Mouse (Mus musculus): ENCODE data around the gene Fam25c.
"Not testable (repeated sequence)": the region's sequence is repeated elsewhere in the genome, so short reads cannot be mapped to it uniquely, and the experiment has no call there.

The Fam25c gene

GRCm38 (mm10) chr14:34327618-34328017 lies 27.6 kb downstream of the Fam25c start:
- DNase-seq (ENCODE audit: low read depth, low spot score) = no peak

- no peak for DNase-seq (ENCODE audit: low read depth, low spot score)
Measured at GRCm38 (mm10) chr14:34326606-34327005, 28.6 kb downstream of the Fam25c start.

- no peak for DNase-seq (ENCODE audit: low read depth, low spot score)
Measured at GRCm38 (mm10) chr14:34323576-34324085, 31.6 kb downstream of the Fam25c start.

GRCm38 (mm10) chr14:34318113-34318512 lies 37.1 kb downstream of the Fam25c start:
- DNase-seq (ENCODE audit: low read depth, low spot score) = no peak

- no peak for DNase-seq (ENCODE audit: low read depth, low spot score)
Measured at GRCm38 (mm10) chr14:34317431-34317830, 37.8 kb downstream of the Fam25c start.

DNA sequence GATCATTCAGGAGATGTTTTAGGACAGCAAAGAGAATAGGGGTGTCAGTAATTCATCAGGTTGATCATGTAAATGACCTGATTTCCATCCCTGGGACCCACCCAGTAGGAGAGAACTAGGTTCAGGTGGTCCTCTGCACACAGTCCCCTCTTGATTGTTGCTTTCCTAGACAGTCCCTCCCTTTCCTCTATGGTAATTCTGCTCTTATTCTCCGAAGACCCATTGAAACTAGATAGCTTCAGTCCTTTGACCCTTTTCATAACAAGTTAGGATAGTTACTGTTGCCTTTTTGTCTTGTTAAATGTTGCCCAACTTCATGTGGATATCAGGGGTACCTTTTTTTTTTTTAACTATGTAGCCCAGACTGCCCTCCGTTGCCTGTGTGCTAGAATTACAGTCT lies 38.9 kb downstream of the Fam25c start:
- DNase-seq (ENCODE audit: low read depth, low spot score) = no peak

- no peak for DNase-seq (ENCODE audit: low read depth, low spot score)
Measured at GRCm38 (mm10) chr14:34314796-34315195, 40.4 kb downstream of the Fam25c start.

DNA sequence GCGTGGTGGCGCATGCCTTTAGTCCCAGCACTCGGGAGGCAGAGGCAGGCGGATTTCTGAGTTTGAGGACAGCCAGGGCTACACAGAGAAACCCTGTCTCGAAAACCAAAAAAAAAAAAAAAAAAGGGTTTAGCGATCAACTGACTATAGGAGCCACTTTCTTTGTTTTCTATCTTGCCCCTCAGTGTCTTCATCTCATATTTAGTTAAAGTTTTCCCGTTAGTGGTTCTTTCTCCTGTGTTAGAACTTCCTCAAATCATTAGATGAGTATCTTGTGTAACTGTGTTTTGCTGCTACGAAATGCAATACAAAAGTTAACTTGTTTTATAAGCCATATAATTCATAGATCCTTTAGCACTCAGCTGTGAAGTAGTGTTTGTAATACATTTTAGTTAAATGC lies 40.9 kb downstream of the Fam25c start:
- not testable (repeated sequence) for DNase-seq (ENCODE audit: low read depth, low spot score)

DNA sequence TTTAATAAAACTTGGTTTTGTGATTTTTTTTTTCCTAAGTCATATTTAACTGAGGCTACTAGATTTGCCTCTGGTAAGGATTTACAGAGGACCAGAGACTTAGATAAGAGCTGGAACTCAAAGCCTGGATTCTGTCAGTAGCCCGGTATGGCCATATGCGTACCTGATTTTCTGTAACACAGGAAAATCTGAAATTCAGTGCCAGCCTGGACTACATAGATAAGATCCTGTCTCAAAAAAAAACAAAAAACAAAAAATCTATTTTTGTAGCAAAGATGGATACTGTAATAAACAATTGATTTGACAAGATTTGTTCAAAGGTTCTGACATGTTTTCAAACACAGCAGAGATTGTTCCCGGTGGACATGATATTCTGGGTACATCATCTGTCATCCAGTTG lies 41.6 kb downstream of the Fam25c start:
- no peak for DNase-seq (ENCODE audit: low read depth, low spot score)

DNA sequence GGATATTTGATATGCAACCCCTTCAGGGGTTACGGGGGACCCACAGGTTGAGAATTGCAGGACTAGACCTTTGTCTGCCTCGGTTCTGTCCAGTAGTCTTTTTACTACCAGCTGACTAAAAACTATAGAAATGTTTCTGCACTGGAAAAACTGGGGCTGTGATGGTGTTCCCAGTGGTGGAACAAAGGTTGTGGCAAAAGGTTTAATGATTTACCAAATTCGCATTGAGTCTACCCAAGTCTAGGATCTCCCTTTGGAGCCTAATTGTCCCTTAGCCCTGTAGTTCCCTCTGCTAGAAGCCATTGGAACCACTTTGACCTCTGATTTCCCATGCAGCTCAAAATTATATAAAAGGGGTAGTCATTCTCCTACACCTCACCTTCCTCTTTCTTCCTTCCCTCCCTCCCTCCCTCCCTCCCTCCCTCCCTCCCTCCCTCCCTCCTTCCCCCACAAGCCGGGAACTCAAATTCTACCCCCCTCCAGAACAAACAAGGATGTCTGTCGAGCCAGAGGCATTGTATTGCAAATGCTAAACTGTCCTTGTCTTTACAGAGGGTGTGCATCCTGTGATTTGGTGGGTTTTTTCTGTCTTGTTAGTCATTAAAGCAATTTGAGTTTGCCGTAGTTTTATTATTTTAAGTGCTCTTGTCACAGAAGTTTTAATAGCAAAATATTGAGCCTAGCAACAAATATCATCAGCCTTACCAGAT lies 42.7 kb downstream of the Fam25c start:
- DNase-seq (ENCODE audit: low read depth, low spot score) = no peak

DNA sequence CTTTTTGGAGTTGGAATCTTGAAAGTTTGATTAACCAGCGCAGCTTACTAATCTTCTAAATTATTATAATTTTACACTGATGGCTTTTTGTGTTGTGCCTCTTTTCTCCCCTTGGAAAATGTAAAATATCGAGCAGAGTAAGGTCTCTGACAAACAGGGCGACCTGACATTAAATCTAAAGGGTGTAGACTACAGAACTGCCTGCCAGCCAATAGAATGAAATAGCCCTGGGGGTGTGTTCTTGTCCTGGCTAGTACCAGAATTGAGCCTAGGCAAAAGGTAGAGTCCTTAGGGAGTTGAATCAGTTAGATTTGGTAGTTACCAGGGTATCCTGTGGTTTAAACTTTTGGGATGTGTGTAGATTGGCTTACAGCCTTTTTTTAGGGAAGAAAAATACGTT lies 43.5 kb downstream of the Fam25c start:
- no peak for DNase-seq (ENCODE audit: low read depth, low spot score)

GRCm38 (mm10) chr14:34311021-34311631 lies 44.1 kb downstream of the Fam25c start:
- DNase-seq (ENCODE audit: low read depth, low spot score) = peak; percentile 25

- peak; percentile 98 for DNase-seq (ENCODE audit: low read depth, low spot score)
Measured at GRCm38 (mm10) chr14:34310234-34310965, 44.8 kb downstream of the Fam25c start, which contains the start of the genes Shld2 and Glud1. TSS of gene Shld2 (minus strand) at chr14:34310493. TSS of gene Glud1 (plus strand) at chr14:34310727.

DNA sequence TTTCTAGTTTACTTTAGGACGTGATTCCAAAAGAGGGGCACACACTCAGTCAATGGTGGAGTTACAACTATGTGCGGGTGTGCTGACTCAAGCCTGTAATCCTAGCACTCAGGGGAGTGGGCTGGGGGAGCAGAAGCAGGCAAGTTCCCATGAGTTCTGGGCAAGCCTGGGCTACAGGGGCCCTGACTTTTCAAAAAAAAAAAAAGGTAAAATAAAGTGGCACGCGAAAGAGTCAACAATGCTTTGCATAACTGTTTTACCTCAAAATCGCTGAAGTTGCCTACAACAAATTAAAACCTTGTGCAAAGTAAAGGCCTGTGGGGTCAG lies 45.4 kb downstream of the Fam25c start:
- DNase-seq (ENCODE audit: low read depth, low spot score) = no peak

DNA sequence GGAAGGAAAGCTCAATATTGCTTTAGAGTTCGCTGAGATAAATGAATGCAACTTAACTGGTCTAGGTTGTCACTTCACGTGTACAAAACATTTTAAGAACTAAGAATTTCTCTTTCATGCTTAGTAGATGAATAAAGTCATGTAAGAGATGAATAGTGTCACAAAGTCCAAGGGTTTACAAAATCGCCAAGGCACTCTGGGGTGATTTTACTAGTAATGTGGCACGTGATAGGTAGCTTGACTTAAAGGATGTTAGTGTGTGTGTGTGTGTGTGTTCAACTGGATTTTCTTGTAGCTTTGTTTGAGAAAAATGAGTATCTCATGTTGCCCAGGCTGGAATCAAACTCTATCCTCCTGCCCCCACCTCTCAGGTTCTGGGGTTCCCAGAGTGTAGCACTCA lies 46.0 kb downstream of the Fam25c start:
- no peak for DNase-seq (ENCODE audit: low read depth, low spot score)

GRCm38 (mm10) chr14:34303265-34303680 lies 52.0 kb downstream of the Fam25c start:
- no peak for DNase-seq (ENCODE audit: low read depth, low spot score)

DNA sequence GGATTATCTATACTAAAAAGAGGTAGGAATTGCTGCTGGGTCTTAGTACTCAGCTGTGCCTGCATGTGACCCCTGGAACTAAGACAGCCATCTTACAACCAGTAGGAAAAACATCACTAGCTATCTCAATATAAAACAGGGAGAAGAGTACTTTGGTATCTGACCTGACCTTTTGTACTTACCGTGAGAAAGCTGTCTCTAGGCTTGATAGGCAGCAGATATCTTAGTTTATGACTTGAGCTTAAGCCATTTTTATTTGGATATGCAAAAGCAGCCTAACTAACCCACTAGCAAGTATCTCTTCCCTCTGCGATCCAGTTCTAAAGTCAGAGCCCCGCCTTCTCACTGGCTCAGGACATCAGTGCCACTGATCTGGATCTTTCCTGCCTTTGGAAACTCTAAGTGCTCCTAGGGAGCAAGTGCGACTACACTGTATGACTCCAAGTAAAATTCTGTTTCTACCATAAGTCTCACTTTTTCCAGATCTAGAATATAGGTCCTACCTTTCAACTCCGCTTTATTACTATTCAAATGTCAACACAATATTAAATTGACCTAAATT lies 52.5 kb downstream of the Fam25c start:
- DNase-seq (ENCODE audit: low read depth, low spot score) = no peak

All from skeletal muscle tissue, adult 2 months (tissue).